Mouse (Mus musculus) heart, embryonic 14.5 days (tissue): ENCODE data around the gene Kalrn. TPM values are rescaled to one million over a fixed set of nuclear protein-coding genes. Genes with fewer than 3 reads are reported as not detected.

Experiments used
- ATAC-seq: fragments of 200-750 bp; cut with Nextera tagmentation; 2 replicates; pipeline ENCODE4 v1.8.0; 2017; ENCODE audit warnings: low read depth, moderate TSS enrichment; ENCODE audit not compliant: insufficient number of reproducible peaks, insufficient read depth, low FRiP score
- H3K27ac ChIP-seq, 2 experiments: fragments of 200-500 bp in 1 of 2; fragments of 300-500 bp in 1 of 2; sonication (generic) in 1 of 2; replicated peaks in 1 of 2; 2 replicates each; pipeline ENCODE4 v1.5.1; 2012 to 2014; ENCODE audit warnings: low read depth in 2 of 2, low read length in 2 of 2, control low read depth in 1 of 2, mild to moderate bottlenecking in 1 of 2, mixed read lengths in 1 of 2; ENCODE audit not compliant: control insufficient read depth in 1 of 2, insufficient read depth in 1 of 2
- H3K27me3 ChIP-seq: fragments of 300-500 bp; sonication (generic); 2 replicates; pipeline ENCODE4 v1.6.1; 2014; ENCODE audit warnings: mild to moderate bottlenecking, low read length, control low read depth; ENCODE audit not compliant: control insufficient read depth, insufficient read depth
- H3K36me3 ChIP-seq: fragments of 300-500 bp; sonication (generic); 2 replicates; pipeline ENCODE4 v1.6.1; 2014; ENCODE audit warnings: mild to moderate bottlenecking, control low read depth, low read length, mixed read lengths; ENCODE audit not compliant: control insufficient read depth, insufficient read depth
- H3K4me1 ChIP-seq, 2 experiments: fragments of 200-500 bp in 1 of 2; fragments of 300-500 bp in 1 of 2; sonication (generic) in 1 of 2; 2 replicates each; pipeline ENCODE4 v1.6.1; 2012 to 2014; ENCODE audit warnings: low read length in 2 of 2, control low read depth in 1 of 2, mixed read lengths in 1 of 2; ENCODE audit not compliant: control insufficient read depth in 2 of 2, insufficient read depth in 2 of 2
- H3K4me2 ChIP-seq: fragments of 300-500 bp; sonication (generic); 2 replicates; pipeline ENCODE4 v1.6.1; 2014; ENCODE audit warnings: mild to moderate bottlenecking, low read length
- H3K4me3 ChIP-seq, 2 experiments: fragments of 200-500 bp in 1 of 2; fragments of 300-500 bp in 1 of 2; sonication (generic) in 1 of 2; 2 replicates each; pipeline ENCODE4 v1.5.1; 2012 to 2014; ENCODE audit warnings: low read length in 2 of 2, mild to moderate bottlenecking in 2 of 2, control low read depth in 1 of 2, low read depth in 1 of 2, moderate library complexity in 1 of 2; ENCODE audit not compliant: control insufficient read depth in 1 of 2, insufficient read depth in 1 of 2
- H3K9ac ChIP-seq: fragments of 300-500 bp; sonication (generic); 2 replicates; pipeline ENCODE4 v1.6.1; 2014; ENCODE audit warnings: mild to moderate bottlenecking, low read length
- H3K9me3 ChIP-seq: fragments of 300-500 bp; sonication (generic); 2 replicates; pipeline ENCODE4 v1.6.1; 2016; ENCODE audit warnings: low read length, control low read depth; ENCODE audit not compliant: control insufficient read depth
- WGBS: fragments of 180-500 bp; shearing (Covaris S2); extraction: QIAGEN DNeasy Blood & Tissue Kit; methylation state at CpG from one replicate; pipeline ENCODE4 v1.1.7; 2014; 5-methylcytosine and 5-hydroxymethylcytosine counted together
- polyA plus RNA-seq: library from polyadenylated mRNA; unstranded; fragments of >200 nt; fragmentation: Nextera tagmentation; extraction: Ambion mirVana; gene quantifications from 2 replicates; pipeline ENCODE4 v1.2.1, GENCODE M21; 2014

Kalrn gene
- polyA plus RNA-seq, 1 experiment from 2014 or later = 33.4 TPM

DNA sequence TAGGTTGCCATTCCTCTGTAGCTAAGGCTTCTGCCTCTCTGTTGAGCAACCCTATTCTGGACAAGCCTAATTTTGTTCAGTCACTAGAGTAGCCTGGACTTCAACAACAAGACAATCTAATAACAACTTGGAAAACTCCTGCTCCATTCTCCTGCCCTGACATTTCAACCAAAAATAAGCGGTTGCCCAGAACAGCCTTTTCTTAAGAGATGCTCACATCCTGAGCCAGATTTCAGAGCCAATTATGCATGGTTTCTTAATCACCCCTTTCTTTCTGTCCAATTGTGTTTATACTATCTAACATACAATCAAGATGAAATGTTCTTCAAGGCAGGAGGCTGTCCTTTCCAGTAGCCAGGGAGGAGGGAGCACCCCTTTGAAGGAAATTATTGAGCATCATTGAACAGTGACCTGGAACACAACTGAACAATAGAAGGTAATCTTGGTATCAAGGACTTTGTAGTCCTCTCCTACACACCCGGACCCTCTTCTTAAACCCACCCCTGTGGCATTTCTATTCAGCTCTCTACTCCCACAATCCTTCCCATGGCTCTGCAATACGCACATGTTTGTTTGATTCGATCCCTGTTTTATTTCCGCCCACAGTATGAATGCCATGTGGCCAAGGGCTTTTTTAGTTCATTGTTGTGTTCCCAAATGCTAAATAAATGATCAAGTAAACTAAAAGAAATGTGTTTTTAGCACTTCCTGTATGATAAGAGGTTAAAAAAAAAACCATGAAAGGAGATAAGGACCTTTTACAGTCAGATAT lies 275.2 kb downstream of the Kalrn start:
- ATAC-seq = no peak
- Histone ChIP-seq H3K27me3 (no peaks in the 10 kb centered on the region), H3K4me3 (no peak overlapping the region), H3K9ac (no peak overlapping the region), H3K4me1 (0 out of 4 replicates have a peak, but pooled peaks cover 0 to 2% of the 10 kb centered on the region in 2 experiments), H3K4me2 (no peak overlapping the region), H3K27ac (no peak overlapping the region), H3K36me3 (no peaks in the 10 kb centered on the region), H3K9me3 (no peaks in the 10 kb centered on the region)
- WGBS = 83% methylated on average over 5 of the region's 5 CpGs

DNA sequence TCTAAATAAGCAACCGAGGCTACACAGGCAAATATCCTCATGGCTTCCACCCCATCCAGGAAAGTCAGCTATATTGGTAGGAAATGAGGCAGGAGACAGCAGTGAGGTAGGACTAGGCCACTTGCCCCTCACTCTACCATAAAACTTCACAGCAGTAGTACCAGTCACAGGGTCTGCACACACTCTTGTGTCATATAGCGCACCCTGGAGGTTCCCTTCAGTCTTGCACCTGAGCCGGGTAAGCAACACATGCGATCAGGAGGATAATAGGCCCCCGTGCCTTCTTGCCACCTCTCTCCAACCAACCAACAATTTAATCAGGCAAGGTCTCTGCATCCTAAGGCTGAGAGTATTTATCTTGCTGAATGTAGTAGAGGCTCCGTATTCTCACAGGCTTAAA lies 278.8 kb downstream of the Kalrn start:
- H3K27ac ChIP-seq = no peak overlapping the region
- 78% methylated on average over 6 of the region's 6 CpGs for WGBS
- H3K9ac ChIP-seq = no peak overlapping the region
- H3K4me2 ChIP-seq = no peak overlapping the region
- no peaks in the 10 kb centered on the region for H3K9me3 ChIP-seq
- H3K4me3 ChIP-seq = no peak overlapping the region
- no peaks in the 10 kb centered on the region for H3K27me3 ChIP-seq
- no peak for ATAC-seq
- 0 out of 4 replicates have a peak, but pooled peaks cover 0 to 2% of the 10 kb centered on the region in 2 experiments for H3K4me1 ChIP-seq
- no peaks in the 10 kb centered on the region for H3K36me3 ChIP-seq

DNA sequence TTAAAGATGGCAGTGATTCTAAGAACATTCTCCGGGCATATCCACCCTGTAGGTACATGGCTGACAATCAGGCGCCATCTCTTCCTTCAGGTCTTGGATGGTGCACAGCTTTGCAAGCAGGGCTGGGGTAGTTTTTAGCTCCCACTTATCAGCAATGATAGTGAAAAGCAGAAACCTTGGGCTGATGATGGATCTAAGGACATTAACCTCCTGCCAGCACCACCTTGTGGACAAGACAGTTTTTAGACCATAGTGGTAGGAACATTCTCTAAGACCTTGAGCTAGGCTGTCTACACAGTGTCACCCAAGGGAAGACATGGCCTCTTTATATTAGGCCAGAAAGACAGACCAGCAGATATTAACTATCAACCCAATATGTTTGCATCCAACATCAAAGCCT lies 279.7 kb downstream of the Kalrn start:
- no peaks in the 10 kb centered on the region for H3K27me3 ChIP-seq
- H3K36me3 ChIP-seq = no peaks in the 10 kb centered on the region
- ATAC-seq = no peak
- 73% methylated on average over 2 of the region's 2 CpGs for WGBS
- H3K4me1 ChIP-seq = 0 out of 4 replicates have a peak, but pooled peaks cover 0 to 2% of the 10 kb centered on the region in 2 experiments
- H3K4me3 ChIP-seq = no peak overlapping the region
- H3K27ac ChIP-seq = no peak overlapping the region
- no peak overlapping the region for H3K4me2 ChIP-seq
- H3K9ac ChIP-seq = no peak overlapping the region
- H3K9me3 ChIP-seq = no peaks in the 10 kb centered on the region

DNA sequence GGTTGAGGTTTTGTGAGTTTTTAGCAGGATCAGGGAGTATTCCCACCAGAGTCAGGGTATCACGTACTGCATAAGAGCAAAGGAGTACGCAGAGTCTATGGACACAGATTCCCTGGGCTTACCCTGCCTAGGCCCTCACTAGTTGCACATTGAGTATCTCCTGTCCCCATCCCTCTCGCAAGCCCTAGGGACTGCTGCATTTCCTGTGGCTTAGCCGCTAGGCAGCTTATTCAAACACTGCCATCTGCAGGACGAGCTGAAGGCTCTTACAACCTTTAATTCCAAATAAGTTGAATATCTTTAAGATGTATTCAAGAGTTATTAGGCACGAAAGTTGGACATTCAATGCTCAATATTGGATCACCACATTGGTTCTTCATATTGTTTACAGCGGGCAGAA lies 283.7 kb downstream of the Kalrn start:
- H3K9me3 ChIP-seq = no peaks in the 10 kb centered on the region
- 38% methylated on average over 7 of the region's 7 CpGs for whole genome bisulfite sequencing
- H3K9ac ChIP-seq = no peak overlapping the region
- no peak for ATAC-seq
- no peak overlapping the region for H3K4me2 ChIP-seq
- no peak overlapping the region for H3K27ac ChIP-seq
- no peak overlapping the region for H3K4me3 ChIP-seq
- H3K27me3 ChIP-seq = no peaks in the 10 kb centered on the region
- no peaks in the 10 kb centered on the region for H3K36me3 ChIP-seq
- H3K4me1 ChIP-seq = peaks cover 2 to 14% of the 10 kb centered on the region in 2 experiments; a peak in 3 of 4 replicates

DNA sequence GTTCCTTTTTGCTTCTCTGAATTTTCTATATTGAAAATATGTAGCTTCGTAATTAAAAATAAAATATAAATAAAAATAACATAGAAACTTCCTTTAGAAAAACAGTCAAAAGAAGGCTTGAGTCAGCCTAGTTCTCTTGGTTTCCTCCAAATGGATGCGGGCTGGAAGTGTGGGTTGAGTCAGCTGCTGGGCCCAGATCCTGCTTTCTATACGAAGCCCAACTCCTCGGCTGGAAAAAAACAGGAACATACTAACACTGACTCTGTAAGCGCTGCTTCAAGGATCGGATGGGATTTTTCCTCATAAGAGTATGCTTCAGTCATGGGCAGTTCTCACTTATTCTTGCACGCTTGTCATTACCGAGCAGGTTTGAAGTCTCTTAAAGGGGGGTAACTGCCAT lies 291.3 kb downstream of the Kalrn start:
- no peak overlapping the region for H3K4me3 ChIP-seq
- H3K27ac ChIP-seq = no peak overlapping the region
- no peak overlapping the region for H3K9ac ChIP-seq
- H3K9me3 ChIP-seq = no peaks in the 10 kb centered on the region
- H3K4me1 ChIP-seq = peaks cover 0 to 5% of the 10 kb centered on the region in 2 experiments; a peak in 2 of 4 replicates
- WGBS = 87% methylated on average over 8 of the region's 8 CpGs
- H3K36me3 ChIP-seq = no peaks in the 10 kb centered on the region
- ATAC-seq = no peak
- H3K27me3 ChIP-seq = no peaks in the 10 kb centered on the region
- H3K4me2 ChIP-seq = no peak overlapping the region

DNA sequence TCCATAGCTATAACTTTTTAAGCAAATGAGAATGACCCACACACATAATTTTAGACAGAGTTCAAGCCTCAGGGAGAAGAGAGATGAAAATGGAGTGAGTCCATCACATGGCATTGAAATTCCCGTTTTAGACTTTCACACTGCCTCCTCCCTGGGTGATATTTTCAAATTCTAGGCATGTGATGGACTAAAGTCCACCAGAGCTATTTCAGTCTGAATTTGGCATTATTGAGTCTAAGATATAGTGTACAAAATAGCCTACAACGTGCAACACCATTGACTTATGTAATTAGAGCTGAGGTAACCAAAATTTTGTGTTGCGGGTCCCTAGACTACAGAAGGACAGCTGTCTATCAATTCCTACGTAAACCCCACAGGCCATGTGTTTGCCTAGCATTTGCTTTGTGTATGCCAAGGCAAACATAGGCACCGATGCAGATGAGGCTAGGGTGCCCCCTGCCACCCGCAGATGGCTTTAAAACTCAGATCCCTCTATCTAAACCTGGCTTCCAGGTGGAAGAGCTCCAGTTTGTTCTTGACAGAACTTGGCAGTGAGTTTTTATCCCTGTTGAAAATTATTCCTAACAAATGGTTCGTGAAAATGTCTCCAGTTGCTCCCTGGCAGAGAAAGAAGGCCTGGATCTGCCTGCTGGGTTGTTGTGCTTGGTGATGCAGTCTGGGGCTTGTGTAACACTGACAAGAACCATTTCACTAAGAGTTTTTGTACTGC lies 293.5 kb downstream of the Kalrn start:
- 82% methylated on average over 7 of the region's 7 CpGs for WGBS
- ATAC-seq = no peak
- Histone ChIP-seq H3K27ac (no peak overlapping the region), H3K4me3 (no peak overlapping the region), H3K36me3 (no peaks in the 10 kb centered on the region), H3K4me2 (no peak overlapping the region), H3K4me1 (0 out of 4 replicates have a peak, but pooled peaks cover 0 to 5% of the 10 kb centered on the region in 2 experiments), H3K27me3 (no peaks in the 10 kb centered on the region), H3K9ac (no peak overlapping the region), H3K9me3 (no peaks in the 10 kb centered on the region)

DNA sequence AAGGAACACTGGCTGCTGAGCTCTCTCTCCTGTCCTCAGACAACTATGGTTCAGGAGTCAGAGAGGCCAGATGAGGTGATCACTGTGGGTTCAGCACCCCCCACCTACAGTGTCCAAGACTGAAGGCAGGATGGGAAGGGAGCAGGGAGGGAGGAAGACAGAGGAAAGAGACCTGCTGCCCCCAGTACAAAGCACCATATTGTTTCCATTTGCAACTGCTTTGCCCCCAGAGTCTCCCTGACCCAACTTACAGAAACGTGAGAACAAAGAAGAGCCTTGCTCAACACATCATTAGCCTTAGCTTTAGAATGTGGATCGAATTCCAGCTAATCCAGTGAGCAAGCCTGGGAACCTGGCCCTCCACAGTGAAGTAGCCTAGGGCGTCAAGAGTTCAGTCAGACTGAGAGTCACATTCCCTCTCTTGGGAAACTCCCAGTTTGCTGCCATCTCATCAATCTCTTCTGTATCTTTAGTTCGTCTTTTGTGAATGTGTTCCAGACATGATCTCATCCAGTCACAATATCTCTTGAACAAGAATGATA lies 295.0 kb downstream of the Kalrn start:
- Histone ChIP-seq H3K4me2 (no peak overlapping the region), H3K4me1 (0 out of 4 replicates have a peak, but pooled peaks cover 0 to 5% of the 10 kb centered on the region in 2 experiments), H3K9me3 (no peaks in the 10 kb centered on the region), H3K9ac (no peak overlapping the region), H3K27ac (no peak overlapping the region), H3K27me3 (no peaks in the 10 kb centered on the region), H3K4me3 (no peak overlapping the region), H3K36me3 (no peaks in the 10 kb centered on the region)
- 67% methylated on average over 4 of the region's 4 CpGs for WGBS
- ATAC-seq = no peak
